Mouse (Mus musculus) megakaryocyte, embryonic 14.5 days (primary cell): ENCODE results near the gene Ogdhl.
"Not testable (repeated sequence)": the region's sequence is repeated elsewhere in the genome, so short reads cannot be mapped to it uniquely, and the experiment has no call there.

ENCODE experiments used
- FLI1 ChIP-seq: IDR thresholded peaks from 2 replicates; pipeline ENCODE4 v1.6.1; 2012; ENCODE audit warnings: low read length, inconsistent platforms, mixed read lengths
- GATA1 ChIP-seq: IDR thresholded peaks from 3 replicates; pipeline ENCODE4 v1.6.1; 2012; ENCODE audit warnings: mixed read lengths, low read length, inconsistent platforms, borderline replicate concordance

DNA sequence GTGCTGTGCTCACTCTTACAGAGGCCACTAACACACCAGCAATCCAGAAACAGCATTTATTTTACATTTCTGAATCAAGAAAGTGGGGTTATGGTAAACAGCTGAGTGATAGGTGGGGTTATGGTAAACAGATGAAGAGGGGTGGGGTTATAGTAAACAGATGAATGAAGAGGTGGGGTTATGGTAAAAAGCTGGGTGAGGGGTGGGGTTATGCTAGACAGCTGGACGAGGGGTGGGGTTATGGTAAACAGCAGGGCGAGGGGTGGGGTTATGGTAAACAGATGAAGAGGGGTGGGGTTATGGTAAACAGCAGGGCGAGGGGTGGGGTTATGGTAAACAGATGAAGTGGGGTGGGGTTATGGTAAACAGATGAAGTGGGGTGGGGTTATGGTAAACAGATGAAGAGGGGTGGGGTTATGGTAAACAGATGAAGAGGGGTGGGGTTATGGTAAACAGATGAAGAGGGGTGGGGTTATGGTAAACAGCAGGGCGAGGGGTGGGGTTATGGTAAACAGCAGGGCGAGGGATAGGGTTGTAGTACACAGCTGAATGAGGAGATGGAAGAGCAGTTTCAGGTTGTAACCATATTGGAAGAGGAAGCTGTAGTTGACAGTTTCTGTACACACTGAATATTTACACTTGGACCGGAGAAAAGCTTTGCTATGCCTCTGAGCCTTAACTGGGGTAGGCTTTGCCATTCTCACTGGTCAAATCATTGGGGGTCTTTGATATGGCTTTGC, 29.5 kb downstream of the Ogdhl start:
- TF ChIP-seq GATA1, FLI1: not testable (repeated sequence)
